Comparison of ENCODE assay signal across 18 mouse cellular contexts in genomic region chrX:50504047-50504446, GRCm38 (mm10).
DNase-seq lines count a peak whose midpoint lies in the region; ATAC-seq and TF ChIP-seq lines count a peak whose summit lies in the region.
"Had no signal": no experiment of that assay in that cellular context is flagged by ENCODE, and none has a peak within 500 bp of the region (broad histone marks: within the 10 kb centered on the region; RNA-seq: fewer than 3 reads in every experiment).

No protein-coding gene starts in this region.

- no peak for DNase-seq in heart, adult 2 months
- DNase-seq in heart, embryonic 10.5 days (ENCODE audit: low spot score): no peak
- DNase-seq in lung, embryonic 14.5 days: peak; percentile 1
- no peak for DNase-seq in lung, postnatal 36 days
- peak; percentile 2 for DNase-seq in embryo, embryonic 10.5 days (ENCODE audit: low spot score)
- no peak for DNase-seq in thymus, postnatal 4 days
- no peak for DNase-seq in kidney, adult 11 months
- DNase-seq: heart, postnatal 4 days; kidney, postnatal 10 days; lung, postnatal 10 days; right cerebral cortex, postnatal 25 days had no signal

- H3K36me3 ChIP-seq in heart, adult 2 months (ENCODE audit: control insufficient read depth, insufficient read depth, low read length): no peaks in the 10 kb centered on the region
- H3K36me3 ChIP-seq in heart, embryonic 10.5 days: no peaks in the 10 kb centered on the region
- no peaks in the 10 kb centered on the region for H3K36me3 ChIP-seq in lung, embryonic 14.5 days (ENCODE audit: insufficient read depth)
- H3K36me3 ChIP-seq in E14TG2a.4 (ENCODE audit: insufficient read depth, low read length): no peaks in the 10 kb centered on the region
- H3K36me3 ChIP-seq: embryonic facial prominence, embryonic 13.5 days; heart, embryonic 12.5 days; limb, embryonic 12.5 days; liver, embryonic 15.5 days; neural tube, embryonic 12.5 days had no signal

- no peaks in the 10 kb centered on the region for H3K27me3 ChIP-seq in heart, adult 2 months (ENCODE audit: control insufficient read depth, insufficient read depth, low read length)
- no peaks in the 10 kb centered on the region for H3K27me3 ChIP-seq in heart, embryonic 10.5 days (ENCODE audit: insufficient read depth, poor library complexity, severe bottlenecking)
- no peaks in the 10 kb centered on the region for H3K27me3 ChIP-seq in lung, embryonic 14.5 days (ENCODE audit: insufficient read depth, low read length)
- no peaks in the 10 kb centered on the region for H3K27me3 ChIP-seq in E14TG2a.4 (ENCODE audit: insufficient read depth, low read length)
- H3K27me3 ChIP-seq: heart, embryonic 12.5 days; limb, embryonic 12.5 days; liver, embryonic 15.5 days; neural tube, embryonic 12.5 days had no signal

- H3K79me2 ChIP-seq in heart, adult 2 months (replicated peaks; ENCODE audit: control insufficient read depth, insufficient read depth, low read length): no peaks in the 10 kb centered on the region

- H3K9me3 ChIP-seq in heart, embryonic 10.5 days: no peaks in the 10 kb centered on the region
- H3K9me3 ChIP-seq in lung, embryonic 14.5 days (ENCODE audit: low read depth, low read length): no peaks in the 10 kb centered on the region
- no peaks in the 10 kb centered on the region for H3K9me3 ChIP-seq in E14TG2a.4 (ENCODE audit: low read length)
- H3K9me3 ChIP-seq: embryonic facial prominence, embryonic 13.5 days; heart, embryonic 12.5 days; limb, embryonic 12.5 days; liver, embryonic 15.5 days; neural tube, embryonic 12.5 days had no signal

- no peak overlapping the region for H3K4me3 ChIP-seq in heart, adult 2 months
- H3K4me3 ChIP-seq in heart, embryonic 10.5 days: no peak overlapping the region
- no peak overlapping the region for H3K4me3 ChIP-seq in lung, embryonic 14.5 days (ENCODE audit: low read depth, low read length)
- no peak overlapping the region for H3K4me3 ChIP-seq in E14TG2a.4 (replicated peaks; ENCODE audit: low read length)
- H3K4me3 ChIP-seq: embryonic facial prominence, embryonic 13.5 days; heart, embryonic 12.5 days; limb, embryonic 12.5 days; liver, embryonic 15.5 days; megakaryocyte, embryonic 14.5 days; neural tube, embryonic 12.5 days had no signal

- intact Hi-C loops in heart, adult 2 months (cut with DNase I): loop anchor here (5.0 kb wide), 1 partner anchor 1157 kb away; no protein-coding TSS in a partner anchor

- no peak for TF ChIP-seq POLR2A in heart, adult 2 months (IDR thresholded peaks at IDR 0.05; ENCODE audit: insufficient read depth, low read depth, low read length)

- no peak for TF ChIP-seq EP300 in heart, adult 2 months (IDR thresholded peaks at IDR 0.05; ENCODE audit: insufficient read depth, low read depth, low read length)

- no peaks in the 10 kb centered on the region for H3K4me1 ChIP-seq in heart, adult 2 months (ENCODE audit: control insufficient read depth, insufficient read depth, low read length)
- H3K4me1 ChIP-seq in heart, embryonic 10.5 days: no peaks in the 10 kb centered on the region
- H3K4me1 ChIP-seq in lung, embryonic 14.5 days (ENCODE audit: insufficient read depth): no peaks in the 10 kb centered on the region
- no peaks in the 10 kb centered on the region for H3K4me1 ChIP-seq in E14TG2a.4 (replicated peaks; ENCODE audit: low read depth, low read length)
- H3K4me1 ChIP-seq: embryonic facial prominence, embryonic 13.5 days; heart, embryonic 12.5 days; limb, embryonic 12.5 days; liver, embryonic 15.5 days; megakaryocyte, embryonic 14.5 days; neural tube, embryonic 12.5 days had no signal

- no peak overlapping the region for H3K9ac ChIP-seq in heart, adult 2 months (ENCODE audit: low read depth, low read length)
- no peak overlapping the region for H3K9ac ChIP-seq in lung, embryonic 14.5 days
- H3K9ac ChIP-seq: embryonic facial prominence, embryonic 13.5 days; heart, embryonic 12.5 days; limb, embryonic 12.5 days; liver, embryonic 15.5 days; neural tube, embryonic 12.5 days had no signal

- 16% methylated on average over 3 of the region's 3 CpGs for WGBS in heart, adult 2 months
- whole genome bisulfite sequencing in heart, embryonic 10.5 days: 22% methylated on average over 3 of the region's 3 CpGs
- 24% methylated on average over 3 of the region's 3 CpGs for WGBS in lung, embryonic 14.5 days

- no peak overlapping the region for H3K4me2 ChIP-seq in lung, embryonic 14.5 days
- H3K4me2 ChIP-seq: embryonic facial prominence, embryonic 13.5 days; heart, embryonic 12.5 days; limb, embryonic 12.5 days; liver, embryonic 15.5 days; neural tube, embryonic 12.5 days had no signal

- no peak for ATAC-seq in lung, embryonic 14.5 days (ENCODE audit: insufficient read depth)

- H3K27ac ChIP-seq in heart, adult 2 months: no peak overlapping the region
- no peak overlapping the region for H3K27ac ChIP-seq in heart, embryonic 10.5 days
- no peak overlapping the region for H3K27ac ChIP-seq in lung, embryonic 14.5 days (ENCODE audit: low read depth)
- H3K27ac ChIP-seq: embryonic facial prominence, embryonic 13.5 days; limb, embryonic 12.5 days; liver, embryonic 15.5 days; neural tube, embryonic 12.5 days had no signal

- TF ChIP-seq CTCF in heart, adult 2 months (IDR thresholded peaks at IDR 0.05): peak; percentile 54
- no peak for TF ChIP-seq CTCF in lung, embryonic 14.5 days (IDR thresholded peaks at IDR 0.05; ENCODE audit: low read depth)
- TF ChIP-seq CTCF in E14TG2a.4 (conservative IDR thresholded peaks at IDR 0.05; ENCODE audit: low read length): 0 out of 2 replicates have a peak, but pooled peaks have one; percentile 9

Comparison
In these comparisons a context has a peak if more than half of its experiments do, and no peak if none do; other contexts are left out.
1. DNase-seq: peak in lung, embryonic 14.5 days (single experiment) and embryo, embryonic 10.5 days (single experiment); none in heart, adult 2 months (0 of 2), heart, embryonic 10.5 days (single experiment), lung, postnatal 36 days (single experiment), thymus, postnatal 4 days (single experiment) and kidney, adult 11 months (single experiment).